Mouse (Mus musculus) liver, postnatal 0 days (tissue): ENCODE results near the gene Dis3l2. TPM values are rescaled to one million over a fixed set of nuclear protein-coding genes. Genes with fewer than 3 reads are reported as not detected.
A peak's percentile ranks its signal among the peaks of the same experiment; 100 is the strongest.

ENCODE experiments used
- ATAC-seq: fragments of 200-750 bp; cut with Nextera tagmentation; 2 replicates; pipeline ENCODE4 v1.8.0; 2017; ENCODE audit warnings: mild to moderate bottlenecking, moderate library complexity
- DNase-seq: peaks from one replicate; pipeline ENCODE4 v3.0.0-alpha.2; 2016
- H3K27ac ChIP-seq: fragments of 300-500 bp; sonication (generic); 2 replicates; pipeline ENCODE4 v1.5.1; 2014; ENCODE audit warnings: antibody characterized with exemption, moderate library complexity, mild to moderate bottlenecking, low read depth
- H3K27me3 ChIP-seq: fragments of 300-500 bp; sonication (generic); 2 replicates; pipeline ENCODE4 v1.6.1; 2014; ENCODE audit warnings: low read length, control low read depth, mixed read lengths; ENCODE audit not compliant: insufficient read depth
- H3K36me3 ChIP-seq: fragments of 300-500 bp; sonication (generic); replicated peaks from 2 replicates; pipeline ENCODE4 v1.6.1; 2014; ENCODE audit warnings: mild to moderate bottlenecking, control low read depth, low read length, moderate library complexity, mixed read lengths; ENCODE audit not compliant: insufficient read depth
- H3K4me1 ChIP-seq: fragments of 300-500 bp; sonication (generic); 2 replicates; pipeline ENCODE4 v1.6.1; 2014; ENCODE audit warnings: antibody characterized with exemption, mild to moderate bottlenecking, control low read depth; ENCODE audit not compliant: insufficient read depth
- H3K4me2 ChIP-seq: fragments of 300-500 bp; sonication (generic); 2 replicates; pipeline ENCODE4 v1.6.1; 2014; ENCODE audit warnings: low read depth, mild to moderate bottlenecking, low read length, moderate library complexity, mixed read lengths
- H3K4me3 ChIP-seq: fragments of 300-500 bp; sonication (generic); 2 replicates; pipeline ENCODE4 v1.5.1; 2014; ENCODE audit warnings: low read depth, low read length
- H3K9ac ChIP-seq: fragments of 300-500 bp; sonication (generic); replicated peaks from 2 replicates; pipeline ENCODE4 v1.6.1; 2014; ENCODE audit warnings: mild to moderate bottlenecking, moderate library complexity
- H3K9me3 ChIP-seq: fragments of 300-500 bp; sonication (generic); 2 replicates; pipeline ENCODE4 v1.6.1; 2016; ENCODE audit warnings: mild to moderate bottlenecking, control low read depth, low read length, mixed read lengths
- CTCF ChIP-seq: sonication (generic); IDR thresholded peaks from 2 replicates; pipeline ENCODE4 v1.5.1; 2016; ENCODE audit warnings: antibody characterized with exemption, low read depth
- EP300 ChIP-seq: IDR thresholded peaks from 2 replicates; pipeline ENCODE4 v1.6.1; 2016; ENCODE audit warnings: antibody characterized with exemption, low read depth, mild to moderate bottlenecking
- WGBS: fragments of 180-500 bp; shearing (Covaris S2); extraction: QIAGEN DNeasy Blood & Tissue Kit; methylation state at CpG from one replicate; pipeline ENCODE4 v1.1.7; 2014; ENCODE audit not compliant: insufficient replicate concordance; 5-methylcytosine and 5-hydroxymethylcytosine counted together
- polyA plus RNA-seq: library from polyadenylated mRNA; unstranded; fragments of >200 nt; fragmentation: Nextera tagmentation; extraction: Ambion mirVana; gene quantifications from 2 replicates; pipeline ENCODE4 v1.2.1, GENCODE M21; 2015

Gene Dis3l2
- polyA plus RNA-seq, 1 experiment from 2014 or later: 7.9 TPM

DNA sequence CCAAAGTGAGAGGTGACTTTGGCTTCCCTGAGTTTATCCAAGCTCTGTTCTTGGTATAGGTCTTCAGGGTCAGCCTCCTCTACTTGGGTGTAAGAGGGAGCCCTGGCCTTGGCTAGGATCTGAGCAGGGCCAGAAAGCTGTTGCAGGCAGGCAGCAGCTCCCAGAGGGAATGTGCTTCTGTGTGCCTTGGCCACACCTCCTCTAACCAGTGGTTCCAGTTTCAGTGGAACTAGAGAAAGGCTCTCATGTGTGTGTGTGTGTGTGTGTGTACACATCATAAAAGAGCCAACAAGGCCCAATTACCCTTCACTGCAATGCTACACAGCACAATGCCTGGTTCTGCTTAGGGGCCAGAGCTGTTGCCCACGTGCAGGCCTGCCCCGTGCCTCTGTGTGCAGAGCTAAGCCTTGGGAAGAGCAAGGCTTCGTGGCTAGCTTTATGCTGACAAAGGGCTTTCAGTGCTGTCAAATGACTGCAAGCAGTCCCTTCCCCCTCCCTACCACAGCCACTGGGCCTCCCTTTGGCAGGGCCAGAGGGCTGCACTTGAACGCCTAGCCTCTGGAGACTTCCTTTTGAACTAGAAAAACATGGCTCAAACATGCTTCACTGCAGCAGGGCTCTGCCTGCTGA, 332.0 kb downstream of the Dis3l2 start:
- 28% methylated on average over 4 of the region's 4 CpGs for WGBS
- no peak overlapping the region for H3K9ac ChIP-seq
- no peak overlapping the region for H3K27ac ChIP-seq
- peaks cover 2% of the 10 kb centered on the region; the same call in 1 of the 2 replicates for H3K4me1 ChIP-seq
- H3K27me3 ChIP-seq: no peaks in the 10 kb centered on the region
- H3K9me3 ChIP-seq: no peaks in the 10 kb centered on the region
- H3K4me3 ChIP-seq: no peak overlapping the region
- no peak for DNase-seq
- ATAC-seq: peak; percentile 39
- no peaks in the 10 kb centered on the region for H3K36me3 ChIP-seq
- H3K4me2 ChIP-seq: no peak overlapping the region
- TF ChIP-seq CTCF: no peak
- no peak for TF ChIP-seq EP300

DNA sequence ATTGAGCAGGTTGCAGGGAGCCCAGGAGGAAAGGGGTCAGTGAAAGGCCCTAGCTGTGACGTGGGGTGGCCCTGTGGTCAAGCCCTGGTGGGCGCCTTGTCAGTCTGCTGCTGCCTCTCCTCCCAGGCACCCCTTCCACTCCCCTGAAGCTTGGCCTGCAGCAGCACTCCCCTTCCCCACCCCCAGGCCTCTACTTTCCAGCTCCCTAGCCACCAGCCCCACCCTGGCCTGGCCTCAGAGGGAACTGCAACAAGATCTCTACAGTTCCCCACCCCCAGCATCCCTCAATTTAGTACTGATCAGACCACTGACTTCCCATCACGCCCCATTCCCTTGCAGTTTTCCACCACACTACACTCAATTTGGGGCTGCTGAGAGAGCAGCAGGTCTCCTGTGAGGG, 332.7 kb downstream of the Dis3l2 start:
- H3K4me1 ChIP-seq: peaks cover 2% of the 10 kb centered on the region; the same call in 1 of the 2 replicates
- no peak overlapping the region for H3K4me3 ChIP-seq
- no peak overlapping the region for H3K27ac ChIP-seq
- H3K36me3 ChIP-seq: no peaks in the 10 kb centered on the region
- H3K9me3 ChIP-seq: no peaks in the 10 kb centered on the region
- DNase-seq: no peak
- TF ChIP-seq CTCF: no peak
- TF ChIP-seq EP300: no peak
- no peak for ATAC-seq
- no peak overlapping the region for H3K9ac ChIP-seq
- no peaks in the 10 kb centered on the region for H3K27me3 ChIP-seq
- 65% methylated on average over 3 of the region's 3 CpGs for WGBS
- no peak overlapping the region for H3K4me2 ChIP-seq

GRCm38 (mm10) chr1:87038477-87039070, 335.0 kb downstream of the Dis3l2 start:
- ATAC-seq (no peak), DNase-seq (no peak)
- Histone ChIP-seq H3K4me2 (no peak overlapping the region), H3K27me3 (no peaks in the 10 kb centered on the region), H3K4me3 (no peak overlapping the region), H3K36me3 (no peaks in the 10 kb centered on the region), H3K27ac (no peak overlapping the region), H3K9me3 (no peaks in the 10 kb centered on the region), H3K9ac (no peak overlapping the region), H3K4me1 (peaks cover 2% of the 10 kb centered on the region; the same call in 1 of the 2 replicates)
- no peak for TF ChIP-seq EP300
- TF ChIP-seq CTCF: no peak
- 71% methylated on average over 2 of the region's 2 CpGs for WGBS

DNA sequence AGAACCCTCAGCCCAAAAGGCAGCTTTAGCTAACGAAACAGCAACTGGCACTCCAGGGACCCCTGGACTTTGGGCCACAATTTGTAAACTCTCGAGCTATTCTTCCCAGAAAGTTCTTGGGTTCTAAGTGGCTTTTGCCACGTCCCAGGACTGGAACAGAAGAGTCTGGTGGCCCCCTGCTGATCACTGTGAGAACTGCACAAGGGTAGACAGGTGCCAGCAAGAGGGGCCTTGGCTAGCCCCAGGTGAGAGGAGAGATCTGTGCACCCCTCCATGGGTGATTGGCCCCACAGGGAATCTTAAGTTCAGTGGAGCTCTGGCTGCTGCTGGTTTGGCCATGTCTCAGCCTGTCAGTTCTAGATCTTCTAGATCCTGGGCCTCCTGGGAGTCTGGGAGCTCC, 337.5 kb downstream of the Dis3l2 start:
- WGBS: 23% methylated on average over 3 of the region's 3 CpGs
- ATAC-seq: no peak
- Histone ChIP-seq H3K36me3 (no peaks in the 10 kb centered on the region), H3K27me3 (no peaks in the 10 kb centered on the region), H3K4me3 (no peak overlapping the region), H3K9me3 (no peaks in the 10 kb centered on the region), H3K9ac (no peak overlapping the region), H3K4me2 (no peak overlapping the region), H3K27ac (no peak overlapping the region), H3K4me1 (no peaks in the 10 kb centered on the region)
- peak; percentile 80 for TF ChIP-seq CTCF
- no peak for TF ChIP-seq EP300
- DNase-seq: peak; percentile 74

DNA sequence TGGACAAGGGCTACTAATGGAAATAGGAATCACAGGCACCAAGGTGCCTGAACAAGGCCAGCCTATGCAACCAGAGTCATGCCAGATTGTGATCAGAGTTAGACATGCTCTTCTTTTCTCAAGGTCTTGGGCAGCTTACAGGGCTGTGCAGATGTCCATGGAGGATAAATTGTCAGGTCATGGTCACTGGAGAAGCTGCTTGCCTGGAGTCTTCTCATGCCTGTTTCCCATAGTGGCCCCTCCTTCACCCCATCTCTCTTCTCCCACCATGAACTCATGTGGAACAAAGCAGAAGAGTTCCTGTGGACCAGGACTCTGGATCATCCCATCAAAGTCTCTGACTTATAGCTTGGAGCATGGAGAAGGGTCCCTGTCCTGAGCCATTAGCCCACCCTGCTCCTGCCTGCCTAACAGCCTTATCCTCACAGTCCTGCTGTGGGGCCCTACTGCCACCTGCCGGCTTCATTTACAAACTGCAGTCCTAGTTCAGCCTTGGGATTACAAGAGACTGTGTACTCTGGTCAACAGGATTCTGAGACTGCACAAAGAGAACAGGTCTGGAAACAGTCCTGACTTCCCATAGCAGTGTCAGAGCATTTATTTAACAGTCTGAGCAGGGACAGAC, 338.3 kb downstream of the Dis3l2 start:
- ATAC-seq (peak; percentile 23; the same call in 1 of the 2 replicates), DNase-seq (peak; percentile 75)
- no peaks in the 10 kb centered on the region for H3K36me3 ChIP-seq
- no peak overlapping the region for H3K27ac ChIP-seq
- H3K4me2 ChIP-seq: no peak overlapping the region
- H3K9ac ChIP-seq: no peak overlapping the region
- H3K27me3 ChIP-seq: no peaks in the 10 kb centered on the region
- H3K9me3 ChIP-seq: no peaks in the 10 kb centered on the region
- H3K4me1 ChIP-seq: no peaks in the 10 kb centered on the region
- TF ChIP-seq EP300: no peak
- peak; percentile 95 for TF ChIP-seq CTCF
- H3K4me3 ChIP-seq: no peak overlapping the region
- 3% methylated on average over 1 of the region's 1 CpGs for WGBS

DNA sequence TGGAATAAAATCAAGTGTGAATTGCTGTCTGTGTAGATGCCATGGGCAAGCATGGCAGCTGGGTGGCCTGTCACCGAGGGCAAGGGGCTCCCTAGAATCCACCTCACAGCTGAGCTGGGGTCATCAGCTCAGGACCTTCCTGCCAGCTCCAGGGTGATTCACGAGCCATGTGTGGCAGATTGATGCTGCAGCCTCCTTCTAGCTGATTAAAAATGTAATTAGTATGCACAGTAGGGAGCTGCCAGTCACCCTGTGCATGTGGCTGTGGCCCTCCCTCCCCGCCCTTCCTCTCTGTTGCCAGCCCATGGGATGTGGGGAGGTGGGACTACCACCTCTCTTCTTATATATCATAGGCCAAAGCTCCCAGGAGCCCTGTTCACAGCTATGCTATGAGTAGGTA, 346.5 kb downstream of the Dis3l2 start:
- Histone ChIP-seq H3K9ac (no peak overlapping the region), H3K27ac (no peak overlapping the region), H3K36me3 (peaks cover 3% of the 10 kb centered on the region), H3K27me3 (no peaks in the 10 kb centered on the region), H3K4me3 (no peak overlapping the region), H3K4me1 (no peaks in the 10 kb centered on the region), H3K4me2 (no peak overlapping the region), H3K9me3 (no peaks in the 10 kb centered on the region)
- ATAC-seq: no peak
- TF ChIP-seq CTCF (no peak), EP300 (no peak)
- DNase-seq: no peak
- 77% methylated on average over 3 of the region's 3 CpGs for WGBS
